In the genomic region with DNA sequence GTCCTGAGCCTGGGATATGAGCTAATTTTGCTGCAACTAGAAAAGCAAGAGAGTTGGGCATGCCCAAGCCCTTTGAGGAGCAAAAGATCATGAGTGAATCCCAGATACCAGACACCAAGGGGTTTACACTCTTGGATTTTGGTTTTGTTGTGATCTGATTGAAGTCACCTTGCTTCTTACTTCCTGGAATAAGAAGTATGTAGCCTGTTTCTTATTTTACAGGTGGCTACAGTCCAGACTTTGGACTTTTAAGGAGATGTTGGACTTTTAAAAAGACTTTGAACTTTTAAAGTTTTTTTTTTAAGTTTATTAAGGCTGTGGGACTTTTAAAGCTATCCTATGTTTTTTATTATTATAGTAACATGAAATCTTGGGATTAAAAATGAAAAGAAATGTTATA, we compare ENCODE assay signal across 24 mouse cellular contexts.
DNase-seq lines count a peak whose midpoint lies in the region; ATAC-seq and TF ChIP-seq lines count a peak whose summit lies in the region.
"Had no signal": no experiment of that assay in that cellular context is flagged by ENCODE, and none has a peak within 500 bp of the region (broad histone marks: within the 10 kb centered on the region; RNA-seq: fewer than 3 reads in every experiment).

No protein-coding gene starts in this region.

- no peak overlapping the region for H3K27ac ChIP-seq in intestine, embryonic 14.5 days (ENCODE audit: low read depth)
- no peak overlapping the region for H3K27ac ChIP-seq in intestine, embryonic 15.5 days
- H3K27ac ChIP-seq in kidney, adult 2 months (ENCODE audit: insufficient read depth, low read depth, low read length), result peak overlapping the region; percentile 93
- no peak overlapping the region for H3K27ac ChIP-seq in limb, embryonic 14.5 days (replicated peaks; ENCODE audit: low read depth, low read length)
- H3K27ac ChIP-seq in limb, embryonic 10.5 days, result no peak overlapping the region
- H3K27ac ChIP-seq: embryonic facial prominence, embryonic 10.5 days; embryonic facial prominence, embryonic 12.5 days; forebrain, embryonic 13.5 days; forebrain, embryonic 15.5 days had no signal

- peak; percentile 6 for DNase-seq in intestine, embryonic 14.5 days (ENCODE audit: low spot score)
- peak; percentile 61 for DNase-seq in kidney, adult 2 months
- DNase-seq in kidney, adult 11 months, result no peak
- DNase-seq in limb, embryonic 14.5 days (ENCODE audit: low spot score), result peak; percentile 44
- DNase-seq in limb, embryonic 10.5 days (ENCODE audit: low spot score), result no peak
- DNase-seq: adrenal gland, adult 8-10 months; adrenal gland, postnatal 14 days; adrenal gland, postnatal 36 days; B cell, adult 2 months; cerebellum, adult 11-12 months; cerebellum, adult 2 months; cerebellum, adult 9-10 months; cerebellum, postnatal 10 days; cerebellum, postnatal 25 days had no signal

- no peaks in the 10 kb centered on the region for H3K27me3 ChIP-seq in intestine, embryonic 14.5 days (replicated peaks; ENCODE audit: control insufficient read depth, insufficient read depth, low read length)
- H3K27me3 ChIP-seq in intestine, embryonic 15.5 days (replicated peaks), result no peaks in the 10 kb centered on the region
- no peaks in the 10 kb centered on the region for H3K27me3 ChIP-seq in kidney, adult 2 months (replicated peaks; ENCODE audit: control insufficient read depth, insufficient read depth, low read length)
- no peaks in the 10 kb centered on the region for H3K27me3 ChIP-seq in limb, embryonic 14.5 days (ENCODE audit: control insufficient read depth, insufficient read depth, low read length)
- no peaks in the 10 kb centered on the region for H3K27me3 ChIP-seq in limb, embryonic 10.5 days (ENCODE audit: low read depth, poor library complexity, severe bottlenecking)
- H3K27me3 ChIP-seq: CH12.LX; embryonic facial prominence, embryonic 12.5 days; forebrain, embryonic 13.5 days; forebrain, embryonic 15.5 days; Patski had no signal

- no peak for ATAC-seq in intestine, embryonic 14.5 days (replicated peaks; ENCODE audit: low FRiP score, low TSS enrichment, low read depth)
- no peak for ATAC-seq in intestine, embryonic 15.5 days
- no peak for ATAC-seq in limb, embryonic 14.5 days (ENCODE audit: low FRiP score, low read depth)
- ATAC-seq: activated CD4-positive, CD25-positive, alpha-beta regulatory T cell, adult 4 months; CD4-positive, CD25-positive, alpha-beta regulatory T cell, adult 4 months; forebrain, embryonic 13.5 days; forebrain, embryonic 15.5 days; Patski had no signal

- H3K9me3 ChIP-seq in intestine, embryonic 14.5 days (ENCODE audit: control insufficient read depth, low read length), result no peaks in the 10 kb centered on the region
- H3K9me3 ChIP-seq in intestine, embryonic 15.5 days, result no peaks in the 10 kb centered on the region
- no peaks in the 10 kb centered on the region for H3K9me3 ChIP-seq in limb, embryonic 14.5 days (ENCODE audit: control insufficient read depth, low read length)
- H3K9me3 ChIP-seq in limb, embryonic 10.5 days (replicated peaks), result no peaks in the 10 kb centered on the region
- H3K9me3 ChIP-seq: embryonic facial prominence, embryonic 10.5 days; embryonic facial prominence, embryonic 12.5 days; forebrain, embryonic 13.5 days; forebrain, embryonic 15.5 days; G1E had no signal

- H3K4me1 ChIP-seq in intestine, embryonic 14.5 days (replicated peaks; ENCODE audit: control insufficient read depth, insufficient read depth, low read length), result no peaks in the 10 kb centered on the region
- no peaks in the 10 kb centered on the region for H3K4me1 ChIP-seq in intestine, embryonic 15.5 days (replicated peaks)
- peaks cover 10% of the 10 kb centered on the region for H3K4me1 ChIP-seq in kidney, adult 2 months (ENCODE audit: control insufficient read depth, insufficient read depth, low read length)
- H3K4me1 ChIP-seq in limb, embryonic 14.5 days (ENCODE audit: control insufficient read depth, insufficient read depth, low read length), result no peaks in the 10 kb centered on the region
- no peaks in the 10 kb centered on the region for H3K4me1 ChIP-seq in limb, embryonic 10.5 days
- H3K4me1 ChIP-seq: embryonic facial prominence, embryonic 10.5 days; embryonic facial prominence, embryonic 12.5 days; forebrain, embryonic 13.5 days; forebrain, embryonic 15.5 days had no signal

- H3K4me3 ChIP-seq in intestine, embryonic 14.5 days (ENCODE audit: low read depth, low read length), result no peak overlapping the region
- no peak overlapping the region for H3K4me3 ChIP-seq in intestine, embryonic 15.5 days (replicated peaks)
- H3K4me3 ChIP-seq in kidney, adult 2 months (ENCODE audit: insufficient read depth, low read depth, low read length), result no peak overlapping the region
- H3K4me3 ChIP-seq in limb, embryonic 14.5 days (replicated peaks; ENCODE audit: low read length), result no peak overlapping the region
- no peak overlapping the region for H3K4me3 ChIP-seq in limb, embryonic 10.5 days
- H3K4me3 ChIP-seq: embryonic facial prominence, embryonic 10.5 days; embryonic facial prominence, embryonic 12.5 days; forebrain, embryonic 13.5 days; forebrain, embryonic 15.5 days had no signal

- no peak overlapping the region for H3K4me2 ChIP-seq in intestine, embryonic 14.5 days (ENCODE audit: low read length)
- no peak overlapping the region for H3K4me2 ChIP-seq in intestine, embryonic 15.5 days (replicated peaks)
- no peak overlapping the region for H3K4me2 ChIP-seq in limb, embryonic 14.5 days (replicated peaks; ENCODE audit: low read depth, low read length, severe bottlenecking)
- H3K4me2 ChIP-seq: embryonic facial prominence, embryonic 12.5 days; forebrain, embryonic 13.5 days; forebrain, embryonic 15.5 days had no signal

- TF ChIP-seq CTCF in kidney, adult 2 months (conservative IDR thresholded peaks at IDR 0.05; ENCODE audit: insufficient read depth, insufficient read length, low read depth, low read length), result no peak

- H3K36me3 ChIP-seq in intestine, embryonic 14.5 days (ENCODE audit: control insufficient read depth, insufficient read depth, low read length), result no peaks in the 10 kb centered on the region
- no peaks in the 10 kb centered on the region for H3K36me3 ChIP-seq in intestine, embryonic 15.5 days
- H3K36me3 ChIP-seq in kidney, adult 2 months (ENCODE audit: control insufficient read depth, insufficient read depth, low read length), result no peaks in the 10 kb centered on the region
- H3K36me3 ChIP-seq in limb, embryonic 14.5 days (ENCODE audit: control insufficient read depth, insufficient read depth, low read length), result no peaks in the 10 kb centered on the region
- H3K36me3 ChIP-seq in limb, embryonic 10.5 days, result no peaks in the 10 kb centered on the region
- H3K36me3 ChIP-seq: embryonic facial prominence, embryonic 10.5 days; embryonic facial prominence, embryonic 12.5 days; forebrain, embryonic 15.5 days; G1E had no signal

- TF ChIP-seq POLR2A in kidney, adult 2 months (IDR thresholded peaks at IDR 0.05; ENCODE audit: low read depth, low read length), result no peak
- no peak for TF ChIP-seq POLR2A in limb, embryonic 14.5 days (IDR thresholded peaks at IDR 0.05; ENCODE audit: borderline replicate concordance, extremely low read depth, insufficient read depth, insufficient read length)

- no peak overlapping the region for H3K9ac ChIP-seq in intestine, embryonic 14.5 days (ENCODE audit: low read length)
- H3K9ac ChIP-seq in intestine, embryonic 15.5 days, result no peak overlapping the region
- H3K9ac ChIP-seq in limb, embryonic 14.5 days (ENCODE audit: low read depth, low read length, severe bottlenecking), result no peak overlapping the region
- H3K9ac ChIP-seq: embryonic facial prominence, embryonic 12.5 days; forebrain, embryonic 13.5 days; forebrain, embryonic 15.5 days had no signal

Comparison
In these comparisons a context has a peak if more than half of its experiments do, and no peak if none do; other contexts are left out.
1. DNase-seq: peak in intestine, embryonic 14.5 days (single experiment), kidney, adult 2 months (single experiment) and limb, embryonic 14.5 days (single experiment); none in kidney, adult 11 months (single experiment) and limb, embryonic 10.5 days (single experiment).